Mouse (Mus musculus) embryonic facial prominence, embryonic 14.5 days (tissue): Measurements from ENCODE around the gene Cep170b. TPM values are rescaled to one million over a fixed set of nuclear protein-coding genes. Genes with fewer than 3 reads are reported as not detected.

ENCODE experiments used
- ATAC-seq: fragments of 200-750 bp; cut with Nextera tagmentation; 2 replicates; pipeline ENCODE4 v1.8.0; 2017; ENCODE audit warnings: low read depth, moderate number of reproducible peaks, moderate TSS enrichment
- DNase-seq: peaks from one replicate; pipeline ENCODE4 v3.0.0-alpha.2; 2015; ENCODE audit warnings: low spot score
- H3K27ac ChIP-seq: fragments of 300-500 bp; sonication (generic); replicated peaks from 2 replicates; pipeline ENCODE4 v1.5.1; 2014; ENCODE audit warnings: low read depth, mild to moderate bottlenecking, low read length, moderate library complexity
- H3K27me3 ChIP-seq: fragments of 300-500 bp; sonication (generic); replicated peaks from 2 replicates; pipeline ENCODE4 v1.6.1; 2014; ENCODE audit warnings: low read length; ENCODE audit not compliant: control insufficient read depth, insufficient read depth
- H3K36me3 ChIP-seq: fragments of 300-500 bp; sonication (generic); 2 replicates; pipeline ENCODE4 v1.6.1; 2014; ENCODE audit warnings: low read length, mixed read lengths; ENCODE audit not compliant: control insufficient read depth, insufficient read depth
- H3K4me1 ChIP-seq: fragments of 300-500 bp; sonication (generic); 2 replicates; pipeline ENCODE4 v1.6.1; 2014; ENCODE audit warnings: antibody characterized with exemption, low read length; ENCODE audit not compliant: control insufficient read depth, insufficient read depth
- H3K4me2 ChIP-seq: fragments of 300-500 bp; sonication (generic); 2 replicates; pipeline ENCODE4 v1.6.1; 2014; ENCODE audit warnings: low read depth, mild to moderate bottlenecking, low read length, moderate library complexity, mixed read lengths
- H3K4me3 ChIP-seq: fragments of 300-500 bp; sonication (generic); 2 replicates; pipeline ENCODE4 v1.5.1; 2014; ENCODE audit warnings: low read depth, mild to moderate bottlenecking, low read length
- H3K9ac ChIP-seq: fragments of 300-500 bp; sonication (generic); 2 replicates; pipeline ENCODE4 v1.6.1; 2014; ENCODE audit warnings: low read depth, mild to moderate bottlenecking, low read length, moderate library complexity, mixed read lengths
- H3K9me3 ChIP-seq: fragments of 300-500 bp; sonication (generic); 2 replicates; pipeline ENCODE4 v1.6.1; 2016; ENCODE audit warnings: low read length; ENCODE audit not compliant: control insufficient read depth
- WGBS: fragments of 180-500 bp; shearing (Covaris S2); extraction: QIAGEN DNeasy Blood & Tissue Kit; methylation state at CpG from one replicate; pipeline ENCODE4 v1.1.7; 2014; 5-methylcytosine and 5-hydroxymethylcytosine counted together
- polyA plus RNA-seq: library from polyadenylated mRNA; unstranded; fragments of >200 nt; fragmentation: Nextera tagmentation; extraction: Ambion mirVana; gene quantifications from 2 replicates; pipeline ENCODE4 v1.2.1, GENCODE M21; 2014

Cep170b gene
- polyA plus RNA-seq, 1 experiment from 2014 or later: 14.4 TPM

DNA sequence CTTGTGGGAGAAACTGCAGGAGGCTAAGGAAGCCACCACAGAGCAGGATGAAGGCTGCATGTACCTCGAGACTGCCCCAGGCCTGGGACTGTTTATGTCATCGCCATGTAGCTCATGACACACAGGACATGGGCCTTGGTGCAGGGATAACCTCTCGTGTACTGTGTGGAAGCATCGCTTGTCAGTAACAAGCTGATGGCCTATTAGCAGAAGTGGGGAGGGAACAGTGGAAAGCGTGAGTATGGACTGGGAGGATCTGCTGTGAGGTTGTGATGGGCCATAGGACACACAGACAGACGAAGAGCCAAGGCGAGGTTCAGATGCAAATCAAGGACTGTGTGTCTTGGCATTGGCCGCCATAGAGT is 27.3 kb downstream of the Cep170b start:
- no peaks in the 10 kb centered on the region for H3K9me3 ChIP-seq
- no peak overlapping the region for H3K9ac ChIP-seq
- 67% methylated on average over 8 of the region's 8 CpGs for WGBS
- H3K4me3 ChIP-seq: no peak overlapping the region
- H3K27me3 ChIP-seq: no peaks in the 10 kb centered on the region
- peak overlapping the region; percentile 74; the same call in 1 of the 2 replicates for H3K27ac ChIP-seq
- ATAC-seq (peak; percentile 5; the same call in 1 of the 2 replicates), DNase-seq (no peak)
- H3K4me1 ChIP-seq: peaks cover 7% of the 10 kb centered on the region; the same call in 1 of the 2 replicates
- H3K4me2 ChIP-seq: no peak overlapping the region
- H3K36me3 ChIP-seq: peaks cover 18% of the 10 kb centered on the region

DNA sequence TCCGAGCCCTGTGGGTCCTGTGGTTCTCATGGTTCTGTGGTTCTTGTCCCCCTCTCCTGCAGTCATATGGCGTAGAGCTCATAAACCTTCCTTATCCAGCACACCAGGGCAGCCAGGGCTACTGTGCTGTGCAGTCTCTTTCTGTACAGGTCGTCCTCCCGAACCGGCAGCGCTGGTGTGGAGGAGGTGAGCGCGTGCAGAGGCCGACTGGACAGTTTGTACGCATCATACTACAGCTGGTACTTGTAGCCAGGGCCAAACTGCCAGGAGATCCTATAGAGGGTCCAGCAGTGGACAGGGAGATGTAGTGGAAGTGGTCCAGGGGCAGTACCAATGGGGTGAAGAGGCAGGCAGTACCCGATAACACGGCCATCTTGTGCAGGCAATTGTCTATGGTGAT is 30.7 kb downstream of the Cep170b start:
- Histone ChIP-seq H3K27ac (no peak overlapping the region), H3K4me1 (peaks cover 5% of the 10 kb centered on the region; the same call in 1 of the 2 replicates), H3K9ac (no peak overlapping the region), H3K27me3 (no peaks in the 10 kb centered on the region), H3K36me3 (no peaks in the 10 kb centered on the region), H3K9me3 (no peaks in the 10 kb centered on the region), H3K4me2 (no peak overlapping the region), H3K4me3 (no peak overlapping the region)
- no peak for ATAC-seq
- no peak for DNase-seq
- 85% methylated on average over 12 of the region's 12 CpGs for WGBS

DNA sequence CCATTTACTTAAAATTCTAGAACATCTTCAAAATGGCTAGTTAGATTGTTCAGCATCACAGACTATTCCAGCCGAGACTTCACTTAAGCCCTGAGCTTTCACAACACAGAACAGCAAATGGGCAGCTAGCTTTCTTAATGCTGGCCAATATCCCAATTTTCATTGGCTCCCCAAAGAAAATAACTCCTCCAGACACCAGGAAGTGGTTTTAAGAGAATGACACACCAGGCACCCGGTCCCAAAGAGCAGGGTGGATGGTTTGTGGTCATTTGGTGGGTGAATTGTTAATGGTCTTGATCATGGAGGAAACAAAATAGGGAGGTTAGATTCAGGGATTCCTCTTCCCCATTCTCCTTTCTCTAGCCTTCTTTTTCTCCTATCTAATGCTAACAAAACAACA is 32.1 kb downstream of the Cep170b start:
- Histone ChIP-seq H3K36me3 (no peaks in the 10 kb centered on the region), H3K9ac (no peak overlapping the region), H3K4me1 (no peaks in the 10 kb centered on the region), H3K4me3 (no peak overlapping the region), H3K27ac (no peak overlapping the region), H3K4me2 (no peak overlapping the region), H3K27me3 (no peaks in the 10 kb centered on the region), H3K9me3 (no peaks in the 10 kb centered on the region)
- ATAC-seq (no peak), DNase-seq (no peak)
- WGBS: 53% methylated on average over 2 of the region's 2 CpGs

DNA sequence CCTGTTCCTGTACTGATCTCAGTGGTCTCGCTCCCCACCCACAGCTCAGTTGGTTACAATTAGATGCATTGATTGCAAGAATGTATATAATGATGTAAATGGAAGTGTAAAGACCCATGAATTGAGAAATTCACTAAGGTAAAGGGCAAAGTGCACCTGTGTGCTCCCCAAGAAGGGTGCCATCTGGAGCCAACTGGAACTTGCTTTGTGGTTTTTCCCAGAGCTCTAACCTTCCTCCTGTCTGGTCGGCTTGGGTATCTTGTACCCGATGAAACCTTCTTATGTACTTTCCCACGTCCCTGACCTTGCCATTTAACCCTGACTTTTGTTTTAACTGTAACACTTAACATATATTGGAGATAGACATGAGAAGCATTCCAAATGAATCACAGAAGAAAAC is 35.6 kb downstream of the Cep170b start:
- Histone ChIP-seq H3K9ac (no peak overlapping the region), H3K27me3 (no peaks in the 10 kb centered on the region), H3K27ac (no peak overlapping the region), H3K36me3 (no peaks in the 10 kb centered on the region), H3K4me2 (no peak overlapping the region), H3K4me3 (no peak overlapping the region), H3K9me3 (no peaks in the 10 kb centered on the region), H3K4me1 (no peaks in the 10 kb centered on the region)
- WGBS: 65% methylated on average over 4 of the region's 4 CpGs
- DNase-seq: no peak
- ATAC-seq: no peak

DNA sequence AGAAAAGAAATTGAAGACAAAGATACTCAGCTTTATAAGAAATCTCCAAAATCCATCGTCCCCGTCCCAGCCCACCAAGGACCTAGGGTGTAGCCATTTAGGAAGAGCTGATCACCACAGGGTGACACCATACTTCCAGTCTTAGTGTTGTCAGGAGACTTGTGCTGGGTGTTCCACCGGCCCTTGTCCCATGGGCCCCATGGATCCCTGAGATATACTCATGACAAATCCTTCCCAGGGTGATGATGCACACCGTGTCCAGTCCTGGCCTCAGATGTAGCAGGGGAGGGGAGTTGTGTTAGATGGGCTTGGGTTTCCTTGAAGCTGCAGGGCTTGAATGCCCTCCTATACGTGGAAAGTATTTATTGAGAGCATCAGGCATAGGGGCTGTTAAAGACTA is 37.6 kb downstream of the Cep170b start:
- H3K27ac ChIP-seq: no peak overlapping the region
- H3K4me1 ChIP-seq: no peaks in the 10 kb centered on the region
- no peaks in the 10 kb centered on the region for H3K27me3 ChIP-seq
- no peak overlapping the region for H3K4me2 ChIP-seq
- DNase-seq (no peak), ATAC-seq (no peak)
- H3K9me3 ChIP-seq: no peaks in the 10 kb centered on the region
- H3K9ac ChIP-seq: no peak overlapping the region
- WGBS: 87% methylated on average over 5 of the region's 5 CpGs
- no peaks in the 10 kb centered on the region for H3K36me3 ChIP-seq
- H3K4me3 ChIP-seq: no peak overlapping the region

DNA sequence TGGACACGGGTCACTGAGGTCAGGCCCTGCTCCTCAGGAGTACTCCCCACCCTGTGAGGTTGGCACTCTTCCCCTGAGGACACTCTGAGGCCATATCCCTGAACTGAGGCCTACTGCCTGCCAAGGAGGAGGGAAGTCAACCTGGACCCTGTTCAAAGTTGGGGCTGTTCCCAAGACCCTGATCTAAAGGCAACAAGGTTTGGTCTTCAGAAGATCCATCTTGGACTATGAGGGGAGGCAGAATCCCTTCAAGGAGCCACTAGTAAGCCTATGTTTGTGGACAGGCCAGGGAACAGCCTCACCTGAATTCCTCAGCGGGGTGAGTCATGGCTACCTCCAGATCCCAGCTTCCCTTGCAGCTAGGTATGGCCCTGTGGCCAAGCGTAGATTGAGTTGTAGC is 39.2 kb downstream of the Cep170b start:
- no peak overlapping the region for H3K9ac ChIP-seq
- WGBS: 77% methylated on average over 3 of the region's 3 CpGs
- no peaks in the 10 kb centered on the region for H3K9me3 ChIP-seq
- no peak overlapping the region for H3K27ac ChIP-seq
- no peaks in the 10 kb centered on the region for H3K36me3 ChIP-seq
- no peak overlapping the region for H3K4me2 ChIP-seq
- H3K4me1 ChIP-seq: no peaks in the 10 kb centered on the region
- no peak for DNase-seq
- no peaks in the 10 kb centered on the region for H3K27me3 ChIP-seq
- no peak overlapping the region for H3K4me3 ChIP-seq
- ATAC-seq: no peak

DNA sequence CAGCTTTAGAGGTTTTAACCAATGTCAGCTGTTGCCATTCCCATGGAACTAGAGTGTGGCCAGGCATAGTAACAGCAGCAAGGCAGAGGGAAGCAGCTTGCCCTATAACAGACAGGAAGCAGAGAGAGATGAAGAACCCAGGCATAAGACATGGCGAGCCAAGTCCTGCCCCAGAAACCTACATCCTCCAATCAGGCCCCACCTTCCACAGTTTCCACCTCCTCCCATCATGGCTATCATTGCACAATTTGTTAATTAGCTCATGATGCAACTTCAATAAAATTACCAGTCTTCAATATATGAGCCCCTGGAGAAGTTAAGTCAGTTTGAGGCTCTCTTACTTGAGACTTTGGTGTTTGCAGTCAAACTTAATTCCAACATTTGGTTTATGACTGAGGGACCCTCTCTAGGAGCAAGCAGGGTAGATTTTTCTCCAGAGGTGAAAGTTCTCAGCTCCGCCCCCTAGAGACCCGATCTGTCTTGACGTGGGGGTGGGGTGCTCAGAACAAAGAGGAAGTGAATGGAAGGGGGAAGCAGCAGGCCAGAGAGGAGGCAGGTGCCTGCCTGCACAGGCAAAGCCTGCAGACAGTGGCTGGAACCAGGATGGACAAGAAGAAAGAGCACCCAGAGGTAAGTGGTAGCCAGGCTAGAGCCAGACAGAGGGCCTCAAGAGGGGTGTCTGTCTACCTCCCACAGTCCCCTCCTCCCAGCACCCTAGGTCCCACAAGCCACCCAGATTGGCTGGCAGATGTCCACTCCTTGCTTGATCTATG is 40.1 kb downstream of the Cep170b start, which contains the start of gene Pld4:
Gene Pld4 (plus strand): TSS at position 502 of the 773 bp plus-strand sequence.
- no peak within 1 kb of the TSS for H3K4me2 ChIP-seq
- no peak within 1 kb of the TSS for H3K27ac ChIP-seq
- WGBS: 40% methylated on average over 4 of the region's 4 CpGs
- H3K9me3 ChIP-seq: no peaks in the 10 kb centered on the region
- no peaks in the 10 kb centered on the region for H3K36me3 ChIP-seq
- H3K4me1 ChIP-seq: no peaks in the 10 kb centered on the region
- ATAC-seq: no peak
- no peak for DNase-seq
- H3K27me3 ChIP-seq: no peaks in the 10 kb centered on the region
- no peak within 1 kb of the TSS for H3K9ac ChIP-seq
- no peak within 1 kb of the TSS for H3K4me3 ChIP-seq

DNA sequence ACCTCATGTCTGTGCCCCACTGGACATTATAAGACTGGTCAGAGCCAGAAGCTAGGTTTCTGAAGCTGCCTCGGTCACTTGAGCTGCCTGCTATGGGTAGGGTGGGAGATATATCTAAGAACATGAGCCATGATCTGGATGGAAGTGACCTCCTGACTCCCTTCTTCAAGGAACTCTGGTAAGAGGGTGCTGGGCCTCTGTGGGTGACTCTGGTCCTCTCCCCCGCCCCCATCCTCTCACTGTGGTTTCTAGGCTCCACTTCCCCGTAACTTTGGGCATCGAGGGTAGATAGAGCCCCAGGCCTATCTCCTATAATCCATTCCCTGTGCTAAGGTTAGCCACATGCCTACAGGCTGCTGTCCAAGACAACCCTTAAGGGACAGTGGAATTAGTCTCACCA is 41.2 kb downstream of the Cep170b start:
- DNase-seq (no peak), ATAC-seq (no peak)
- Histone ChIP-seq H3K27me3 (no peaks in the 10 kb centered on the region), H3K9ac (no peak overlapping the region), H3K4me2 (no peak overlapping the region), H3K36me3 (no peaks in the 10 kb centered on the region), H3K4me3 (no peak overlapping the region), H3K4me1 (no peaks in the 10 kb centered on the region), H3K9me3 (no peaks in the 10 kb centered on the region), H3K27ac (no peak overlapping the region)
- WGBS: 90% methylated on average over 4 of the region's 4 CpGs

DNA sequence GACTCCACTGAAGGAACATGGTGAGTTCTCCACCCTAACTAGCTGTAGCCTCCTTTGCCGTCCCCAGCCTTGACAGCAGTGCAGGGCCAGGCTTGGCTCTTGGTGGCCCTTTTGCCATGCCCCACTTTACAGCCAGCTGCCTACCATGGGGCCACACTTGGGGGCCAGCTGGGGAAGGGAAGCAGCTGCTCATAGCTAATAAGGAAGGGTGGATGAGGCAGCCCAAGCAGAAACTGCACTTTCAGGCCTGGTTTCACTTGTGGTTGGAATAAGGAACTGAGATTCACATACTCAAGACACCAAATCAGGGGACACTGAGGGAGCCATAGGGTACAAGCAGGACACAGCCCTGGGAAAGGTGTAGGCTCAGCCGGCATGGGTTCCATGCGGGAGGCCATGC is 41.8 kb downstream of the Cep170b start:
- Histone ChIP-seq H3K27me3 (no peaks in the 10 kb centered on the region), H3K36me3 (no peaks in the 10 kb centered on the region), H3K9me3 (no peaks in the 10 kb centered on the region), H3K4me3 (no peak overlapping the region), H3K4me2 (no peak overlapping the region), H3K27ac (no peak overlapping the region), H3K4me1 (no peaks in the 10 kb centered on the region), H3K9ac (0 out of 2 replicates have a peak overlapping the region, but pooled peaks have one; percentile 2)
- no peak for DNase-seq
- no peak for ATAC-seq
- 82% methylated on average over 3 of the region's 3 CpGs for WGBS
